Mouse (Mus musculus) thymus, adult 2 months (tissue): ENCODE measurements around the gene Acad10.

Experiments
- CTCF ChIP-seq: fragments of 200-500 bp; IDR thresholded peaks from 2 replicates; pipeline ENCODE4 v1.5.1; 2012; ENCODE audit warnings: mild to moderate bottlenecking, control low read depth, low read length, moderate library complexity, borderline replicate concordance; ENCODE audit not compliant: control insufficient read depth, poor library complexity, insufficient read depth; ENCODE audit errors: extremely low read depth
- POLR2A ChIP-seq: fragments of 200-500 bp; IDR thresholded peaks from 2 replicates; pipeline ENCODE4 v1.6.1; 2012; ENCODE audit warnings: mild to moderate bottlenecking, low read length, control low read depth, moderate library complexity; ENCODE audit not compliant: control insufficient read depth, poor library complexity, insufficient read depth; ENCODE audit errors: extremely low read depth

DNA sequence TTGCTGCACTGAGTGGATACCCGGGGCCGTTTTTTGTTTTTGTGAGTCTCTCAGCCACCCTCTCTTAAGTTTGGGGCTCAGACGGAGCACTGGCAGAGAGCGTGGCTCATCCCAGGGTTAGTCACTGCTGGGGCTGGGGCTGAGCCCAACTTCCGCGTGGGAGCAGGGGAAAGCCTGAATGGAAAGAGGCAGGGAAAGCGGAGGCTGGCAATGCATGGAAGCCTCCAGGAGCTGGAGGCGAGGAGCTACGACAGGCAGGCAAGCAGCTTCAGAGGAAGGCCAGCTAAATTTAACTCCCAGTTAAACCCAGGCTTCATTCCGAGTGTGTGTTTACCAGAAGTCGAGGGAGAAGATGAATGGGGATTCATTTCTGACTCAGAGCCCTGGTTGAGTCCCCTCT is 40.2 kb upstream of the Acad10 start:
- TF ChIP-seq CTCF (no peak), POLR2A (no peak)
